Mouse (Mus musculus) stomach, embryonic 16.5 days (tissue): ENCODE data around the gene Pax8. TPM values are rescaled to one million over a fixed set of nuclear protein-coding genes. Genes with fewer than 3 reads are reported as not detected.

ENCODE experiments used
- ATAC-seq: fragments of 200-750 bp; cut with Nextera tagmentation; 2 replicates; pipeline ENCODE4 v1.8.0; 2017; ENCODE audit warnings: moderate number of reproducible peaks, moderate TSS enrichment; ENCODE audit not compliant: insufficient read depth, low FRiP score
- H3K27ac ChIP-seq: fragments of 300-500 bp; sonication (generic); 2 replicates; pipeline ENCODE4 v1.5.1; 2014; ENCODE audit warnings: low read length
- H3K27me3 ChIP-seq: fragments of 300-500 bp; sonication (generic); 2 replicates; pipeline ENCODE4 v1.6.1; 2014; ENCODE audit warnings: low read length, control low read depth, mixed read lengths; ENCODE audit not compliant: control insufficient read depth, insufficient read depth
- H3K36me3 ChIP-seq: fragments of 300-500 bp; sonication (generic); 2 replicates; pipeline ENCODE4 v1.6.1; 2014; ENCODE audit warnings: low read length; ENCODE audit not compliant: control insufficient read depth, insufficient read depth
- H3K4me1 ChIP-seq: fragments of 300-500 bp; sonication (generic); 2 replicates; pipeline ENCODE4 v1.6.1; 2014; ENCODE audit warnings: low read length, control low read depth, mixed read lengths; ENCODE audit not compliant: control insufficient read depth, insufficient read depth
- H3K4me2 ChIP-seq: fragments of 300-500 bp; sonication (generic); 2 replicates; pipeline ENCODE4 v1.6.1; 2014; ENCODE audit warnings: low read depth, low read length, mixed read lengths
- H3K4me3 ChIP-seq: fragments of 300-500 bp; sonication (generic); replicated peaks from 2 replicates; pipeline ENCODE4 v1.5.1; 2014; ENCODE audit warnings: mild to moderate bottlenecking, low read length
- H3K9ac ChIP-seq: fragments of 300-500 bp; sonication (generic); 2 replicates; pipeline ENCODE4 v1.6.1; 2014; ENCODE audit warnings: low read length
- H3K9me3 ChIP-seq: fragments of 300-500 bp; sonication (generic); replicated peaks from 2 replicates; pipeline ENCODE4 v1.6.1; 2016; ENCODE audit warnings: low read length, control low read depth; ENCODE audit not compliant: control insufficient read depth
- WGBS: fragments of 180-500 bp; shearing (Covaris S2); extraction: QIAGEN DNeasy Blood & Tissue Kit; methylation state at CpG from one replicate; pipeline ENCODE4 v1.1.7; 2014; 5-methylcytosine and 5-hydroxymethylcytosine counted together
- polyA plus RNA-seq: library from polyadenylated mRNA; unstranded; fragments of >200 nt; fragmentation: Nextera tagmentation; extraction: Ambion mirVana; gene quantifications from 2 replicates; pipeline ENCODE4 v1.2.1, GENCODE M21; 2015

The Pax8 gene
- polyA plus RNA-seq, 1 experiment from 2014 or later = 0.17 TPM

DNA sequence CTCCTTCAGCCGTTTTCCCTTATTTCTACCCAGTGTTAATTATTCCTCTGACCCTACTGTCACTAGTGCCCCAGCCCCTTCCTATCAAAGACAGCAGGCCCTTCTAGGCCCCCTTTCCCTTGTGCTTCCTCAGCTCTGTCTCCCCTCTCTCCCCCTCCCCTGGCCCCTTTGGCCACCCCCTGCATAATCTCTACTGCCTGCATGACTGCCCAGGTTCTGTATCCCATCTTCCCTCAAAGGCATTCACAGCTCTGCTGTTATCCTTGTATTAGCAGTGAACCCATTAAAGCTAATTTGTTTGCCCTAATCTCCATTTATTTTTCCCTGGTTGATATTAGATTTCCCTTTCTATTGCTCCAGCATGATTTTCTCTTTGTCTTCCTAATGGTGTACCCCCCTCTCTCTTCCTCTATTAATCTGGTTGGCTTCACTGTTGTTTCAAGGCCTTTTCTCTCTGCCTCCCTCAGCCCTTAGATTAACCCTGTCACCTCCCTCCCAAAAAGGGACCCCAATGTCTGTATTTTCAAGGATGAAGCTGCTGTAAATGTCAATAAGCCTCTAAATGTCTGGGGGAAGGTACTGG is 20.9 kb downstream of the Pax8 start:
- ATAC-seq = no peak
- Histone ChIP-seq H3K27me3 (no peaks in the 10 kb centered on the region), H3K4me2 (no peak overlapping the region), H3K9me3 (no peaks in the 10 kb centered on the region), H3K27ac (peak overlapping the region; percentile 0; the same call in 1 of the 2 replicates), H3K9ac (no peak overlapping the region), H3K4me1 (no peaks in the 10 kb centered on the region), H3K4me3 (no peak overlapping the region), H3K36me3 (no peaks in the 10 kb centered on the region)
- 52% methylated on average over 1 of the region's 1 CpGs for WGBS

DNA sequence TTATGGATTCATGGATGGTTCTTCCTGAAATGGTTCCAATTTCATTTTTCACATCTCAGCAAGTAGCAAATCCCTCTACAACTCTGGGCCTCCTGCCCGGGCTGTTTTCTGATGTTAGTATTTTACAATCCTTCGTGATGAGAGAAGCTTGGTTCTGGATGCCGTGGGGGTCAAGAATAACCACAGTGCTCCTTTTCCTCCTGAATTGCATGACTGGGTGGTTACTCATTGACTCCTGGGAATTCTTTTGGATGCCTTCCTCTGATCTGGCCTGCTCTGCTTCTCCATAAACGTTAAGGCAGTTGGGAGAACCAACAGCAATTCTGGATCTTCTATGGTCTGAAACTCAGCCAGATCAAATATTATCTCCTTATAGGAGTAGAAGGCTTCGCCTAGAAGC is 22.2 kb downstream of the Pax8 start:
- H3K4me3 ChIP-seq = no peak overlapping the region
- no peak overlapping the region for H3K4me2 ChIP-seq
- 64% methylated on average over 5 of the region's 5 CpGs for WGBS
- no peaks in the 10 kb centered on the region for H3K9me3 ChIP-seq
- no peaks in the 10 kb centered on the region for H3K27me3 ChIP-seq
- no peaks in the 10 kb centered on the region for H3K4me1 ChIP-seq
- no peak overlapping the region for H3K27ac ChIP-seq
- ATAC-seq = no peak
- H3K36me3 ChIP-seq = no peaks in the 10 kb centered on the region
- H3K9ac ChIP-seq = no peak overlapping the region

DNA sequence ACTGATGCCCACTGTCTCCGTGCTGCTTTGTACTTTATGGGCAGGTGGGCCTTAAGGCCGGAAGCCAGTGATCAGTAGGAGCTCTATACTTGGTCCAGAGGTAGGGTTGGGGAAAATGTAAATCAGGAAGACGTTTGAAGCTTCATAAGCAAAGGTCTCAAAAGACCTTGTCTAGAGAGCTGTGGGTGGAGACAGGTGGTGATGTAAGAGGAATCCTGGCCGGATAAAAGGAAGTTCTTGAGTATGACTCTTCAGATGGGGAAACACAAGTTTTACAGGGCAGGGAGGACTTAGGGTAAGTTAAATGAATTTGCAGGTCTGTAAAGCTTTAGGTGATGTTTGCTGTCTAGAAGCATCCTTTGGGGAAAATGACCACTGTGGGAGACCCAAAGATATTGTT is 26.3 kb downstream of the Pax8 start:
- Histone ChIP-seq H3K4me2 (no peak overlapping the region), H3K27ac (no peak overlapping the region), H3K27me3 (no peaks in the 10 kb centered on the region), H3K4me3 (no peak overlapping the region), H3K36me3 (no peaks in the 10 kb centered on the region), H3K9me3 (no peaks in the 10 kb centered on the region), H3K9ac (no peak overlapping the region), H3K4me1 (no peaks in the 10 kb centered on the region)
- 70% methylated on average over 4 of the region's 4 CpGs for WGBS
- no peak for ATAC-seq

DNA sequence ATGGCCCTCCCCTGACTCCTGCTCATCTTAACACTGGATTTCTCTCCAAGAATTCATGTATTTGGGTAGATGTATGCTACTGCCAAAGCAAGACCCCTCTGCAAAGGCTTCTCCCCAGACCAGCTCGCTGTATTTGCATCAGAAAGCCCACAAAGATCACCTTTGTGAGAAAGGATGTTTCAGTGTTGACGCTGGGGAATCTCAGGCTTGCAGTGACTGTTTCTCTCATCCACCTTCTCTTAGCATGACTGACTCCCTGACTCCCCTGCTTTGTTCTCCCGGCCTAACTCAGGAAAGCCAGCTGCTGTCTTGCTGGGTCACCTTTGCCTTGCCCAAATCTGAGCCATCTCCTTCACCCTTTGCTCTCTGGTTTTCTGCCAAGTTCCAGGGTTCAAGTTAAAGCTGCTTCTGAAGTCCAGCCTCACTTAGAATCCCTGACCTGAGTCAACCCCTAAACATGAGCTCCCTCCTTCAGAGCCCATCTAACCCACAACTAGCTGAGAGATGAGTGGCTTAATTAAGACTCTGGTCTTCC is 32.1 kb downstream of the Pax8 start:
- no peak overlapping the region for H3K27ac ChIP-seq
- H3K4me2 ChIP-seq = no peak overlapping the region
- no peaks in the 10 kb centered on the region for H3K27me3 ChIP-seq
- H3K9ac ChIP-seq = no peak overlapping the region
- H3K4me3 ChIP-seq = no peak overlapping the region
- 67% methylated on average over 3 of the region's 3 CpGs for WGBS
- no peaks in the 10 kb centered on the region for H3K4me1 ChIP-seq
- no peaks in the 10 kb centered on the region for H3K9me3 ChIP-seq
- ATAC-seq = no peak
- H3K36me3 ChIP-seq = no peaks in the 10 kb centered on the region

DNA sequence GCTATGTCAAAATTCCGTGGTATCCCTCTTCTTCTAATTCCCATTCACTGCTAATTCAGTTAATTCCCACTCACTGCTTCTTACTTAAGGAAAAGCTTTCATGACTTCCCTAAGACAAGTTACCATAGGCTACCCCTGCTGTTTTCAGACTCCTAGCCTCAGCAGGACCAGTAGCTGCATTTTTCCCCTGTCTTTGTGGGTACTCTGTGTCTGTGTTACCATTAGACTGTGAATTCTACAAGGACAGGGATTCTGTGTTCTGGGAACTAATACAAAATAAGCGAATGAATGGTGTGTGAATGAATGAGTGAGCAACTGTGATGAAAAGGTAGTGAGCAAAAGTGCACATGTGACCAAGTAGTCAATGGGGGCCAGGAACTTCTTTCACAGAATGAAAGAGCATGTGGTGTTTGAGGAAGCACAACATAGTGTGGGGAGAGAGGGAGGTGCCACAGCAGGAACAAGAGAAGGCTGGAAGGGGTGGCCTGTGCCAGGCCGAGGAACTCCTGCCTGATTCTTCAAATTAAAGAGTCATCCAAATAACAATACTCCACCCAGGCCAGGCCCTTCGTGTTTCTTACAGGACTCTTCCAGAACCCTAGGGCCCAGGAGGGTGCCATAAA is 33.0 kb downstream of the Pax8 start:
- Histone ChIP-seq H3K36me3 (no peaks in the 10 kb centered on the region), H3K9me3 (no peaks in the 10 kb centered on the region), H3K27me3 (no peaks in the 10 kb centered on the region), H3K9ac (no peak overlapping the region), H3K4me2 (no peak overlapping the region), H3K27ac (no peak overlapping the region), H3K4me3 (no peak overlapping the region), H3K4me1 (no peaks in the 10 kb centered on the region)
- WGBS = 59% methylated on average over 4 of the region's 4 CpGs
- no peak for ATAC-seq

GRCm38 (mm10) chr2:24441899-24442298 is 33.5 kb downstream of the Pax8 start:
- Histone ChIP-seq H3K9me3 (no peaks in the 10 kb centered on the region), H3K4me1 (no peaks in the 10 kb centered on the region), H3K27ac (no peak overlapping the region), H3K9ac (no peak overlapping the region), H3K4me2 (no peak overlapping the region), H3K36me3 (no peaks in the 10 kb centered on the region), H3K27me3 (no peaks in the 10 kb centered on the region), H3K4me3 (no peak overlapping the region)
- no peak for ATAC-seq

GRCm38 (mm10) chr2:24440056-24440455 is 35.3 kb downstream of the Pax8 start:
- no peak overlapping the region for H3K4me3 ChIP-seq
- no peaks in the 10 kb centered on the region for H3K36me3 ChIP-seq
- 77% methylated on average over 2 of the region's 2 CpGs for WGBS
- H3K4me2 ChIP-seq = no peak overlapping the region
- H3K27ac ChIP-seq = no peak overlapping the region
- ATAC-seq = peak; percentile 21; the same call in 1 of the 2 replicates
- no peaks in the 10 kb centered on the region for H3K9me3 ChIP-seq
- no peak overlapping the region for H3K9ac ChIP-seq
- no peaks in the 10 kb centered on the region for H3K27me3 ChIP-seq
- H3K4me1 ChIP-seq = no peaks in the 10 kb centered on the region

GRCm38 (mm10) chr2:24435699-24436098 is 39.7 kb downstream of the Pax8 start:
- Histone ChIP-seq H3K36me3 (no peaks in the 10 kb centered on the region), H3K4me2 (no peak overlapping the region), H3K4me3 (no peak overlapping the region), H3K27me3 (no peaks in the 10 kb centered on the region), H3K9me3 (no peaks in the 10 kb centered on the region), H3K4me1 (no peaks in the 10 kb centered on the region), H3K9ac (no peak overlapping the region), H3K27ac (no peak overlapping the region)
- no peak for ATAC-seq
- 64% methylated on average over 11 of the region's 11 CpGs for WGBS

DNA sequence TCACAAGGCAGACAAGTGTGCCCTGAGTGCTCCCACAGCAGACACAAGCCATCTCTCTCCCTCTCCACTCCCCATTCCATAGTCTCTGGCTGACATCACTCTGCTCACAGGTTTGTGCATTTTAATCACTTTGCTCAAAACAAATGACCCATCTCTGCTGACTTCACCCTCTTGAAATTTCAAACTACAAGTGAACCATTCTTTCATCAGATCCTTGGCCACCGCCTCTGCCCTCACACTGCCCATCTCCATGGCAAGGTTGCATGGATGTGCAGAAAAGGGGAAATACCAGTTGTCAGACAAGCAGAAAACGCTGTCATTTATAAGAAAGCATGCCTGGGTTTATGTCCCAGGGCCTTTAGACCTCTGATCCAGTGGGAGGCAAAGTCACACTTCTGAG is 40.7 kb downstream of the Pax8 start:
- 71% methylated on average over 2 of the region's 2 CpGs for WGBS
- no peaks in the 10 kb centered on the region for H3K4me1 ChIP-seq
- H3K9ac ChIP-seq = no peak overlapping the region
- no peaks in the 10 kb centered on the region for H3K9me3 ChIP-seq
- H3K27ac ChIP-seq = no peak overlapping the region
- H3K4me2 ChIP-seq = no peak overlapping the region
- H3K27me3 ChIP-seq = no peaks in the 10 kb centered on the region
- ATAC-seq = no peak
- H3K36me3 ChIP-seq = no peaks in the 10 kb centered on the region
- no peak overlapping the region for H3K4me3 ChIP-seq
